Mouse (Mus musculus) brain, embryonic 18.5 days (tissue): ENCODE measurements around the gene Cyth1.
A peak's percentile ranks its signal among the peaks of the same experiment; 100 is the strongest.

ENCODE experiments used
- DNase-seq: peaks from one replicate; pipeline ENCODE4 v3.0.0-alpha.2; 2012; ENCODE audit warnings: low read depth, low spot score

The Cyth1 gene

DNA sequence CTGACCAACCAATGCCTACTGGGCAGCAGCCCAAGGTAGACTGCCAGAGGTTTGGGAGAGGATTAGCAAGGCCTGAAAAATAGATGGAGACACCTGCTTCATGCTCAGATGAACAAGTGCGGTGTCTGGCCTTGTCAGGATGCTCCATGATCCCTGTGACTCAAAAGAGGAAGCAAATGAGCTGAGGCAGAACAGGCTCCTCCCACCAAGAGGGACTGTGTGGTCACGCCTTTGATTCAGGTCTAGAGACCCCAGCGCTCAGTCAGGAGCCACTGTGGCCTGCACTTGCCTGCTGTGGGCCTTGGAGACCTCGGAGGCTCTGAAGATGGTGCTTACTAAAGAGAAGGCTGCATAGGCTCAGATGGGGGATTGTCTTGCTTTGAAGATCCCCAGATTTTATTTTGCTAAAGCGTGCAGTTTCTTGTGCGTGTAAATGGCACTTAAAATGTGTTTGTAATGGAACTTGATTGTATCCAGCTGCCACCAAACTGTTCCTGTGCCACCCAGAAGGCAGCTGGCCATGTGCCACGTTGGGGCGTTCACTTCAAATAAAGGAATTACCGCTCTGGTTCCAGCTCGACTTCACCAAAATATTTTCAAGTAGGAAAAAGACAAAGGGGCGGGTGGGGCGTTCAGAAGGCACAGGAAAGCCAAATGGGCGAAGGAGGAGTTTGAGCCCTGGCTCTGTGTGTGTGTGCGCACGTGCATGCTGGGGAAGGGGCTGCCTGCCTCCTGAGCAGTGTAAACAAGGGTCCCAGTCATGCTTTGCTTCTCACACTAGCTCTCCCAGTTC is 6.0 kb upstream of the Cyth1 start:
- DNase-seq: peak; percentile 26

DNA sequence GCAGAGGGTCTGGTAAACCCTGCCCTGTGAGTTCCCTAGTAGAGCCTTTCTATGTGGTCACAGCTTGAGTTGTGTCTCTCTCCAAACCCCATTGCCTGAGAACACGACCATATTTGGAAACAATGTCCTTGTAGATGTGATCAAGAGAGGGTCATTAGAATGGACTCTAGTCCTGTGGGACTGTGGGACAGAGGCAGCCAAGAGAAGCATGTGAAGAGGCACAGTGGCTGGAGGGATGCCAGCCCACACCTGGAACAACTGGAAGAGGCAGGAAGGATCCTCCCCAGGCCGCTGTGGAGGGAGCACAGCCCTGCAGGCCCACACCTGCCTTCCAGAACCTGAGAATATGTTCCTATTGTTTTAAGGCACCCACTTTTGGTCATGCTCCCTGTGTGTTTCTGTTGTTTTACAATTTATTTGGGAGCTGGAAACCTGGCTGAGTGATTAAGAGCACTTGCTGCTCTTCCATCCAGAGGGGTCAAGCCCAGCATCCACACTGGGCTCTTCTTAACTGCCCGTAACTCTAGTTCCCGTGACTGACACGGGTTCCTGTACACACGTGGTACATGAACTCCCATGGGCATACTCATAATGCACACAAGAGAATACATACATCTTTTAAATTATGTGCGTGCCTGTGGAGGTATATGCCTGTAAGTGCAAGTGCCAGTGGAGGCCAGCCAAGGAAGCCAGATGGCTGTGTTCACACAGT is 5.2 kb upstream of the Cyth1 start:
- DNase-seq: no peak

DNA sequence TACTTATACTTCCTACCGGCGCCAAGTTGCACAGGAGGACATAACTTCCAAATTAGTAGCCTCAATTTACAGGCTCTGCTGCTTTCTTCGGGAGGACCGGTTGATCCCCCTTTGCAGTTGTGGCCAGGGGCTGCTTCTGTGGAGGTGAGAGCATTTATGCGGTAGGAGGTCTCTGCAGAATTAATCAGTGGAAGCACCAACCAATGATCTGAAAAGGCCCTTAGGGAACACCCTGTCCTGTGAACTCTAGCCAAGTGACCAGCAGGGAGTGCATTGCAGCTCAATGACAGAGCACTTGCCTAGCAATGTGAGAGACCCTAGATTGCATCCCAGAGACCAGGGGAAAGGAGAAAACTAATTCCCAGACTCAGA is 606 bp upstream of the Cyth1 start:
- no peak for DNase-seq

DNA sequence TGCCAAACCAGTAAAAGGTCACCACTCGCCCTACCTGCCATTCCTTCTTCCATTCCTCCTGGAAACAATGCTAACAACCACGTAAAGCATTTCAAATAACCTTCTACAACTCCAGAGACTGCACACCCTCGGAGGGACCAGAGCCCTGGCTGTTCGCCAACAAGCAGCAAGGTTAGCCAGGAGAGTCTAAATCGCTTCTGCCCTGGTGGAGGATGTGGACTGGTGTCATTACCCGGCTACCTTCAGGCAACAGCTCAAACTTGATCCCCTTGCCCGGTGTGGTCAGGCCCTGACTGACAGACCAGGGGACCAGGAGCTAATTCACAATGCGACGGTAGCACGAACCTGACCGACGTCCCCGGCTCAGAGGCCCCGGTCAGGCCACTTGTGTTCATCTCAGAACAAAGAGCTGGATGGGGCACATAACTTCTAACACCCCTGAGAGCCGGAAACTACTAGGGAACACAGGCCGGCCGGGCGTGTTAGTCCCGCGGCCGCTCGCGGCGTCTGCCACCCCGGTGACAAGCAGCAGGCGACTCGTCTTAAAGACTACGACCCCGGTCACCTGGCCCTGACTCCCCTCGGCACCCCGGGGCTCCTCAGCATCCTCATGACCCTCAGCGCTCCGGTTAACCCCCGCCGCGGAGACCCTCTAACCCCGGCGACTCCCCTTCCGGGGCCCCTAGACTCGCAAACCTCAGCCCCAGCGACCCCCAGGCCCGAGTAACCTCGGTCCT is 865 bp downstream of the Cyth1 start:
- DNase-seq: no peak

DNA sequence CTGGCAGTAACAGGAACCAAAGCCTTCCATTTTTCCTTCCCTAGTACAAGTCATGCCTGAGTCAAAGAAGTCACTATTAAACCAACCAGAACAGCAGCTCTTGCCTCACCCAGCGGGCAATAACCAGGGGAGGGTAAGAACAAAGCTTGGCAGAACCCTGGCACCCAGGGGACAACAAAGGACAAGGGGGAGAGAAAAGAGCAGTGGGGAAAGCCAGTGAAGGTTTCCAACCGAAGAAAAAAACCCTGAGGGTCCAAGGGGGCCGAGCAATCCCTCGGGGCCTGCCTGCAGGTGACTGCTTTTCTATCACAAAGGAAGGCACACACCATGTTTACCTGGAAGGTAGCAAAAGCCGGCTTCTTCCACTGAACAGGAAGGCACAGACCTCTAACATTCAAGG is 1.7 kb downstream of the Cyth1 start:
- no peak for DNase-seq

DNA sequence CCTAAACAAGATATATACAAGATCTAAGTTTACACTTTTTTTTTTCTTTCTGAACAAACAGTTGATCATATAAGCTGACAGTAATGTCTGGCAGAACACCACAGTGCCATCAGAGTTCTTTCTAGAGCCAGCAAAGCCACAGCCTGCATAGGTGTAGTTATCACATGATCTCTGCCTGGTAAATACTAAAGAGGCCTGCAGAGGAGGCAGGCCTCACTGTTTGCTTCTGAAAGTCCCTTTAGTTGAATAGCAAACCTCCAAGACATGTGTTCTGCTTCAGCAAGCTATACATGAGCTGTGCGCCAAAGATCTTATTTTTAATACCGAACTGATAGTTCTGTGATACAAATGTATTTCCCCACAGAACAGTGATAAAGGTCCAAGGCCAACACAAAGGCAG is 3.3 kb downstream of the Cyth1 start:
- no peak for DNase-seq

DNA sequence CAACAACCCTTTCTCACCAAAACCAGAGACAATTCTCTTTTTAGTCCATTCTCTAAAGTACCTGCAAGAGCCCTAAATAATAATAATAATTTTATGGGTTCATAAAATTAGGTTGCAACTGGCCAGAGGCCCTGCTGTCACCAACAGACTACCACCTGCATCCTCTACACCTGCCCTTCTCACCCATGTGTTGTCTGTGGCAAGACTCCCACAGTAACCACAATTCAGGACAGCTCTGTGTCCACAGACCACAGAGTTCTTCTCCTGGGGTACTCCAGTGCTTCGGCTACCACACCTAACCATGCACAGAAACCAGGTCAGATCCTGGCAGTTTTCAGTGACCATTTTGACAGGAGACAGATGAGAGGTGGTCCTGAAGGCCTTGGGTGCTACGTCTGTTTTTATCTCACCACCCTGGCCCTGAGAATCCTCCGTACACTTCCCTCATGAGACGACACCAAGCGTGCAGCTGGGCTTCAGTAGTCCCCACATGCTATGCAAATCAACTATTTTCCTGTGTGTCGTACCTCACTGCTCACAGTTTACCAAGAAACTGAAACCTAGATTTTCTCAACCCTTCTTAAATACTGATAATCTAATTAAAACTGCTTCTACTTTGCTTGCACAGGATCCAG is 4.6 kb downstream of the Cyth1 start:
- no peak for DNase-seq

DNA sequence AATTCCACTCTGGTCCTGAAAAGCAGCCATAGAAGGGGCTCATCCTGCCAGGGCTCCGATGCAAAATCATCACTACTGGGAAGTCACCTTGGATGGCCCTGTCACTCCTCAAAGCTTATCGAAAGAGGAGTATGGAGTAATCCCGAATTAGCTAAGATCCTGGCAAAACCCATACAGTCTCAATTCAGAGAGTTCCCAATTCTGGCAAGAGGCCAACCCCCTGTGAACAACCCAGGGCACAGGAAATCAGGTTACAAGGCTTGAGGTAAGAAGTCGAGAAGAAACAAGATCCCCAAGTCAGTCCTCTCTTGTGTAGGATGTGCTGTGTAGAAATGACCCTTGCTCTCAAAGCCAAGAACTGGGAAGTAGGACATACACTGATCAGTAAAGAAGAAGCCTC is 5.9 kb downstream of the Cyth1 start:
- DNase-seq: no peak

DNA sequence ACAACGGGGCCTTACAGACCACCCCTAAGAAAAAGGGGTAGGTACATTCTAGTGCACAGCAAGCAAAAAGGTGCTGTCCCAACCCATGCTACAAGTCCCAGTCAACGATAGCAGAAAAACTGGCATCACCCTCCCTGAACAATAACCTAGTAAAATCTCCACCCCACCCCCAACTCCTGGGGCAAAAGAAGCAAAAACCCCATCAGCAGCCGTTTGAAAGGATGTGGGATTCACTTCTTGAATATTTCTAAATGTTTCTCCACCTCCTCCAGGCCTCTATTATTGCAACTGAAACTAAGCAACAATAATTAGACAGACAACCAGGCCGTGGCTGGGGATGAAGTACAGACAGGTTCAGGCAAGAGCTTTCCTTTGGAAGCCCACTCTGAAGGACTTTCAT is 8.0 kb downstream of the Cyth1 start:
- DNase-seq: no peak

DNA sequence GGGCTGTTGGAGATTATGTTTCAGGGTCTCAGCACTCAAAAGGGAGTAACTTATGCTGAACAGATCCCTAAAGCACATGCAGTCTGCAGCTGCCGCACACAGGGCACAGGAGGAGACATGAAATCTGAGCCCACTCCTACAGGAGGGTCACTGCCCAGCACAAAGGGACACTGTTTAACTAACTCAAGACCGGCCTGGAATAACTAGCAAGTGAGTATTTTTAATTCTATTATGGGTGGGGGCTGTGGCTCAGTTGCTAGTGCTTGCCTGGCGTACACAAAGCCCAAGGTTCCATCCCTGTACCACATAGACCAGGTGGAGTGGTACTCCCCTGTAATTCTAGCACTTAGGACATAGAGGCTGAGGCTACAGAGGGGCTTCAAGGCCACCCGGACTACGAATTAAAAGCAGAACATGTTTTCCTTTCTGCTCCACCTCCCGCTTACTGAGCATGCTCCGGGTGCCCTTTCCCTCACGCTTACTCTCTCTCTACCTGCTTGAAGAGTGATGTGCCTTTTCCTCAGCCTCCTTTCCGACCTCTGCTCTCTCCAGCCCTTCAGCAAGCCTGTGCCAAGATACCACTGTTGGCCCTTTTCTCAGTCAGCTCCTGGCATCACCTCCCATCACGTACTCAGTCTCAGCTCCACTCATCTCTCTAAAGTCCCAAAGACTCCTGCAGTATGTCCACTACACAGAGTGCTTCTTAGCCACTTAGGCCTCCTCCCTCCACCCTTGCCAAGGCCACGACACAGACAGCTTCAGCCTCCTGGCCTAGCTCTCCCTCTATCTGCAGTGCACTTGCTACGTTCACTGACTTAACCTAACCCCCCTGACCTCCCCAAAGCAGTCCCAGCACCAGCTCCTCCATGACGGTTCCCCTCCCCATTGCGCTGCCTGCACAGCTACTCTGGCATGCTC is 8.9 kb downstream of the Cyth1 start:
- no peak for DNase-seq

DNA sequence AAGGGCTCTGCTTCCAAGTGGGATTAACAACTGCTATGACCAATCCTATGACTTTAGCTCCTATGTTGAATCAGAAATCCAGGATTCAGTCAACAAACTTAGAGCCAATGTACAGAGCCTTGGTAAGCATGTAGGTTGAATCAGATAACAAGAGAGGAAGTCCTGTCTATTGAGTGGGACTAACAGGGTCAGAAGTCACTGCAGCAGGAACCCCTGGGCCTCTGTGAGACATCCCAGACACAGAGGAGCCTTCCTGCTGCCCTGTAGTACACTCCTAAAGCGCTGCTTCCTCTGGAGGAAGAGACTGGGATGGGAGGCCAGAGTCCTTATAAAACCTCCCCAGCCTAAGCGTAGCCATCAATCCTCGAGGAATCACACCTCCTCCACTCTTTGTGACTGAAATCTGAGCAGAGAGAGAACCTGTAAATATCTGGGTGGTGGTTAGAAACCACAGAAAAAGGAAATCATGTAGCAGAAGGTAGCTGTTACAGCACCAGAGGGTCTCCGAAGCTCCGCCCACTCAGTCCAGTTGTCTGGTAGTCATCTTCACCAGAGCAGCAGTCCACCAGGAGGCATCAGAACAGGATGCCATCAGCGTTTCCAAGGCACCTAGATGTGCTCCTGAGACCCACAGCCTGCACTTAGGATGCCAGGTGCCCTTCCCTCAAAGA is 11.7 kb downstream of the Cyth1 start:
- DNase-seq: no peak

DNA sequence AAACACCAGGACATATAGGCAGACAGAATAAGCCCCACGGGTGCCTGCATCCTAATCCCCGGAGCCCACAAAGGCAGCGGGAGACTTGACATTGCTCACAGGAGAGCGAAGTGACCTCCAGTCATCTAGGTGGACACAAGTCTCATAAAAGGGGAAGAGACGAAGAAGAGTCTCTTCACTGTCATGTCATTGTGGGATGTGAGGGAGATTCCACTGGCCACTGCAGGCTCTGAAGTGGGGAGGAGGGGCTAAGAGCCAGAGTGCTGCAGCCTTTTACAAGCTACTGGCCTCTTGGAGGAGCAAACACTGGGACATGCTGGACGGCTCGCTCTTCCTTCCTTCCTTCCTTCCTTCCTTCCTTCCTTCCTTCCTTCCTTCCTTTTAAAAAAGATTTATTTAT is 13.5 kb downstream of the Cyth1 start:
- no peak for DNase-seq

DNA sequence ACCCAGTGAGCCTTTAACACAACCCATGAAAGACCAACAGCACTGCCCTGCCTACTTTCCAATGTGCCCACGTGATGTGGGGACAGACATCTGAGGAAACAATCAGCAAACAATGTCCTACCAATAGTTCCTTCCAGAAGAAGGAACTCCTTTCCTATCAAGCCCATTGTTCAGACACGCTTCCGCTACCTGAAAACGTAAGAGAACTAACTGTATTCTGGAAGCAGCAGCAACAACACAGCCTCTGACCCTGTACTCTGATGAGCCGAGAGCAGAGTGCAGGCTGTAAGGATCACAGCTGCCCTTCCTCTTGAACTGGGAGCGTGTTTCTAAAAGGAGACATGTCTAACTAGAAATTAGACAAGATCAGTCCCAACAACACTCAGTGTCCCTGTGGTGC is 13.9 kb downstream of the Cyth1 start:
- no peak for DNase-seq

DNA sequence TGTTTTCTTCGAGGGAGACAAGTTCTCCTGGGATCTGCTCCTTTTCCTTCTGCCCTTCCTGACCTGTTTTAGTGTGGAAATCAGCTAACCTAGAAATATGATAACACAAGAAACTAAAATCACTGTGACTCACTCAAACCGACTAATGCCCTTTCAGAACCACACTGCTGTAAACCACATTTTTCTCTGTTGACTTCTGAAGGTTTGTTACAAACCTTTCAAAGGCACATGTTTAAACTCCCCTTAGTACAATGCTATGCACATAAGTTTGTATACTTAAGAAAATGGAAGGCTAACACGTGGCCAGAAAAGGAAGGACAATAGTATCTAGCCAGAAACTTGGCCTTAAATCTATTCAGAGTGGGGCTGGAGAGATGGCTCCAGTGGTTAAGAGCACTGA is 14.5 kb downstream of the Cyth1 start:
- DNase-seq: no peak

DNA sequence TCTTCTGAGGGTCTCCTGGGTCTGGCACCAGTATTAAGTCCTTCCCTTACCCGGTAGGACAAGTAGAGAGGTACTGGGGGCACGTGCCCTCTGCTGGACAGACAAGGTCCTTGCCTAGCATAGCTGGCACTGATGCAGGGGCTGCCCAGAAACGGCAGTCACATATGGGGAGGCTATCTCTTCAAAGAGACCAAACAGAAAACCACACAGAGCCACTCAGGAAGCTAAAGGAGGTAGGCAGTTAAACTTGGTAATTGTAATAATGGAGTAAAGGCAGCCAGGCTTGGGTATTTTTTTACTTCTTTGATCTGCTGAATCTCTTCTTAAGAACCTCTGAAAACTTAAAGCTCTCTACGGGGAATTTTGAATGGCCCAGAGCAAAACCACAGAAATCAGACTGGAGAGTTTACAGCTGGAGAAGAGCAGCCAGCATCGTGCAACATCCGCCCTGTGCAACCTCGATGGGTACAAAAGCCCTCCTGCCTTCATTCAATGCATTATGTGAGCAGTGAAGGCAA is 16.0 kb downstream of the Cyth1 start:
- no peak for DNase-seq

DNA sequence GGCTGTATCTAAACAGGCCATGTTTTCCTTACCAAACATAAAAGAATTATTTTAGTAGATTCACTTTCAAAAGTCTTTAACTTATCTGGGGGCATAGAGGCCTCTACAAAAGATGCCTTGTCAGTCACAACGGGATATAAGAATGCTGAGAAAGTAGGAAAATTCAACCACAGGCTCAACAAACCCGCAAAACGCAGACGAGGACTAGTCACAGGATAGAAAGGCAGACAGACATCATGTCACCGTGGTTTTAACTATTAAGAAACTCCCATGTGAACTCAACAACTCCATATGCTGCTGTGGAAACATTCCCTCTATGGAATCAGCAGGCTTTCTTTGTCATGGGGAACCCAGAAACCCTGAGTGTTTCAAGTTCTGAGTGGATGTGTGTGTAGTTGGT is 18.5 kb downstream of the Cyth1 start:
- DNase-seq: no peak

DNA sequence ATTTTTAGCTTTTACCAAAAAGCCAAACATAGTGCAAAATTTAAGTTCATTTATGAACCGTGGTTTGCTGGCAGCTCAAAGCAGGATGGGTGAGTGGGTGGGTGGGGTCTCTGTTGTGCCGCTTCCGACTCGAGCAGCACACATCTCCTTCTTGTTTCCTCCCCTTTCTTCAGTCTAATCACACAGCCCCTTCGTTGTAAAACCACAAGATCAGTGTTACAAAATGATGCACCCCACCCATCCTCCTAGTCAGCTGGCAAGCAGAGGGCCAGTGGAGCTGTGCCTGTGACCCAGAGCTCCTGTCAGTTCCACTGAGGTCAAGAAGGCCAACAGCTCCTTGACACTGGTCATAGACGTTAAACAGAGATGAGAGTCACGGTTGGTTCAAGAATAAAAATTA is 20.7 kb downstream of the Cyth1 start:
- DNase-seq: no peak

DNA sequence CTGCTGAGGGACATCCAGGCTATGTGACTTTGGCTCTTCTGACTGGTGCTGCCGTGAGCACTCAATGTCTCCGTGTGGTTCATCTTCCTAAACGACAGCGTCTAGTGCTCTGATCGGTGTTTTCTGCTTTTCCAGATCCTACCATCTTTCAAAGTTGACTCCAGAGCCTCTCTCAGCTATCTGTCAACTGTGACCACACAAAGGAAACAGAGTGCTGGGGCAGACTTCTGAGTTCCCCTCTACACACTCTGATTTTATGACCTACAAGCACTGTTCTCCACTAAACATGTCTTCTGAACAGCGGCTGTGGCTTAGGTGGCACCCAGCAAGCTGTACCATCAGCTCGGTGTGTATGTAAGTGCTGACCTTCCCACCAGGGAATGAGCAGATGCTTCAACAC is 21.5 kb downstream of the Cyth1 start:
- no peak for DNase-seq

DNA sequence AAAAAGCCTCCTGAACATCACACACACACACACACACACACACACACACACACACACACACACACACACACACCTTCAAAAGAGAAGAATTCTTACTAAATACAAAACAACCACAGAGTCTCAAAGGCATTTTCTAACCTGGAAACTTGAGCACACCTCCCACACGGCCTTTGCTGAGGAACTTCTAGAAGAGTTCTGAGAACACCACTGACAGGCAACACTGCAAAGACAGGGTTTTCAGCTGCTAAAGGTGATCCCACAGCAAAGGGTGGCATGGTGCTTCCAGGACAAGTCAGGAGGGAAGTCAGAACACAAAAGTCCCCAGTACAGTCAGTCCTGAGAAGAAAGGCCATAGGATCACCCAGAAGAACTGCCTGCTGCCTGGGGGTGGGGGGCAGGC is 22.5 kb downstream of the Cyth1 start:
- no peak for DNase-seq

DNA sequence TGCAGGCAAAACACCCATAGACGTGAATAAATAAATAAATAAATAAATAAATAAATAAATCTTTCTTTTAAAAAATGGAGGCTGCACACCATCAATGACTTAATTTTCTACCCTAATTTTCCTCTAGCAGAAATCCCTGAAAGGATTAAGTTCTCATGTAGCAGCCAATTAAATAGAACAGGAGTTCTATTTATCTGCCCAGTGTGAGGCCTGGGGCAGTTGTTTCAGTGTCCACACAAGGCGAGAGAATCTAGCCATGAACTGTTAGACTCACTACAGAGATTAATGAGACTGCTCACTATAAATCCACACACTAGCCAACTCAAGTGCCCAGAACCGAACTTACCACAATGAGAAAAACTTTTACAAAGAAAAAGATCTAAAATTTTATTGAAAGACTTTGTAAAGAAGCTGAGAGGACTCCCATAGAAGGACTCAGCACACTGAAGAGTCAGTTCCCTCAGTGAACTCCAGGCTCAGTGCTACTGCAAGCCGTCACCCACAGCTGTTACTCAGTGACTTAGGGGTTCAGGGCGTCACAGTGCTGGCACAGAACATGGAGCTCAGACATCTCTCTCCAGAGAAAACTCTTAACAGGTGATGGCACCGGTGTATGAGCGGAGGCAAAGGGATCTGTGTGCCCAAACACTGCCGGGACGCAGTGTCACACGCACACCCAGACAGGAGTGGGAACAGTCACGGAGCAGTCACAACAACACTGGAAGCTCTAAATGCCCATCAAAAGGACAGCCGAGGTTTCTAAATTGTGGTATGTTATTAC is 23.1 kb downstream of the Cyth1 start:
- no peak for DNase-seq
